Mouse (Mus musculus) right cerebral cortex, adult 18-20 months (tissue): Measurements from ENCODE around the gene Npepps.
"Not testable (repeated sequence)": the region's sequence is repeated elsewhere in the genome, so short reads cannot be mapped to it uniquely, and the experiment has no call there.

Experiments used
- DNase-seq: peaks from one replicate; pipeline ENCODE4 v3.0.0; 2022; ENCODE audit warnings: mixed read lengths

Npepps gene

DNA sequence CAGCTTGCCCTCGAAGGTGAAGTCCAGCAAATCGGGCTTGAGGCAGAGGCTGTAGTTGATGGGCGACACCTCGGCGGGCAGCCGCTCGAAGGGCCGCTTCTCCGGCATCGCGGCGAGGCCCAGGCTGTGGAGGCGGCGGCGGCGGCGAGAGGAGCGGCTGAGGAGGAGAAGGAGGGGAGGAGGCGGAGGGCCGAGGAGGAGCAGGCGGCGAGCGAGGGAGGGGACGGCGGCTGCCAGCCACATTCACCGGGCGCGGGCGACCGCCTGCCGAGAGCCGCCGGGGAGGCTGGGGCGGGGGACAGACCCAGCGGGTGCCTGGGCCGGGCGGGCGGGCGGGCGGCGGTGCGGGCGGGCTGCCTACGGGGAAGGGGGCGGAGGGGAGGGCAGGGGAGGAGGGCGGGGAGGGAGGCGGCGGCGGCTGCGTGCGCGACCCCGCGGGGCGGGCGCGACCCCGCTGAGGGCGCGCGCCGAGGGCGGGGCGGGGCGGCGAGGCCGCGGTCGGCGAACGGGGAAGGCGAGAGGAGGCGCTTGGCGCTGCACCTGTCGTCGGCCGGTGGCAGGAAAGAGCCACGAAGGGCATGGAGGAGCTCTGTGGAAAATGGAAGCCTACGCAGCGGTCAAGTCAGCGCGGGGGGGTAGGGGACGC lies at the start of gene Npepps:
Gene Npepps, minus strand, starts transcription at position 423 of the 646 bp plus-strand sequence.
- DNase-seq, result peak; percentile 74

DNA sequence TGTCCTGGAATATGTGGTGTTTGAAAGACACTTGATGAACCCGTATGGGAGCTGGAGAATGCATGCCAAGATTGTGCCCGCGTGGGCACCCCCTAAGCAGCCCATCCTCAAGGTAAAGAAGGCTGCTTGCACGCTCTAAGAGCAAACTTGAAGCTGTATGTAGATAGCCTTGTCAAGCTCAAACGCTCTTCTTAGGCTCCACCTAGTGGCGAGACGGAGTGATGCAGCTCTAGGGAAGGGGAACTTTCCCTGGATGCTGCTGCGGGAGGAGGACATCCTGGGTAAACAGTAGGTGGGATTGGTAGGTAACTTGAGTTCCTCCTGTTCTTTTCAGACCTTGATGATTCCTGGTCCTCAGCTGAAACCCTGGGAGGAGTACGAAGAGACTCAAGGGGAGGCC lies 47.7 kb upstream of the Npepps start:
- peak; percentile 53 for DNase-seq

DNA sequence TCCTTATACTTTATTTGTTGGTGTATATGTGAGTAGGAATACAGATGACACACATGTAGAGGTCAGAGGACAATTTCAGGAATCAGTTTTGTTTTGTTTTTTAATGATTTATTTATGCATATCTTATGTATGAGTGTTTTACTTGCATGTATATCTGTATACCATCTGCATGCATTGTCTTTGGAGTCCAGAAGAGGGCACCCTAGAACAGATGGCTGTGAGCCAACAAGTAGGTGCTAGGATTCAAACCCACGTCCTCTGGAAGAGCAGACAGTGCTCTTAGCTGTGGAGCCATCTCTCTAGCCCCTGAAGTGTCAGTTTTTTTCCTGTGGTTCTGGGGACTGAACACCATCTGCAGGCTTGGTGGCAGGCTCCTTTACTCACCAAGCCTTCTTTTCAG lies 44.8 kb upstream of the Npepps start:
- no peak for DNase-seq

DNA sequence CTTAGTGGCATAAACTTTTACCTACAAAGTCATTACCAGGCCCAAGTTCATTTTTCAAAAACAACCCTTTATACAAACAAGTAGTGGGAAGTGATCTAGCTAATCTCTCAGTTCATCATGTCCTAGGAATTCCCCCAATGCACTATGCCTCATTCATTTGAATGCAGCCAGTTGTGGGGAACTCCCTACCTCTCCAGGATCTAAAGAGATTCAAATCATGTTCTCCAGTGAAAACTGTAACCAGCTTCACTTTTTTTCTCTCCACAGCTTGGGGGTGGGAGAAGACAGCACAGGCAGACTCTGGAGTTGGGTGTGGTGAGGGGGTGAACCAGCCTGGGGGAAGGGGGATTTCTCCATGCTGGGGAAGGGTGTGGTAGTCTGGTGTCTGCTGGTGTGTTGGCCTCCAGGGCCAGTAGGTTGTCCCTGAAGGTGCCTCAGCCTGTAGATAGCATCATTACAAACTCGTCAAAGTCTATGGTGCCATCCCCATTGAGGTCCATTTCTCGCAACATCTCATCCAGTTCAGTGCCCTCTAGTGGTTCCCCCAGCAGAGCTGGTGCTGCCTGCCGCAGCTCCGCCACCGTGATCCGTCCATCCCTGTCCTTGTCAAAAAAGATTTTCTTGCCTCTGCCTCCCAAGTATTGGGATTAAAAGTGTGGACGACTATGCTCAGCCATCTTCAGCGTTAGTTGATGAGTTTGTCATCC lies 41.6 kb upstream of the Npepps start:
- DNase-seq, result not testable (repeated sequence)

DNA sequence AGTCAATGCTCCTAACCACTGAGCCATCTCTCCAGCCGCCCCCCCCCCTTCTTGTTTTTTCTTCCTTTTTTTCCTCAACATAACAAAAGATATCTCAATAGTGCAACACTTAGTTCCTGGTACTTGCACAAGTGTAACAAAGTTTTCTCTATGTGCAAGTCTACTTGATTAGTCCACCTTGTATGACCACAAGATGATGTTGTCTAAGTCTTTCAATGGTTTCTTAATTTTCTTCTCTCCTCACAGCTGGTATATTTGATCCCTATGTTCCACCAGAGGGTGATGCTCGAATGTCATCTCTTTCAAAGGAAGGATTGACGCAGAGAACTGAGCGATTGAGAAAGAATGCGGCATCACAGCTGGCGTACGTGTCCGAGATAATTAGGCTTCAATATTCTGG lies 40.8 kb upstream of the Npepps start:
- no peak for DNase-seq

DNA sequence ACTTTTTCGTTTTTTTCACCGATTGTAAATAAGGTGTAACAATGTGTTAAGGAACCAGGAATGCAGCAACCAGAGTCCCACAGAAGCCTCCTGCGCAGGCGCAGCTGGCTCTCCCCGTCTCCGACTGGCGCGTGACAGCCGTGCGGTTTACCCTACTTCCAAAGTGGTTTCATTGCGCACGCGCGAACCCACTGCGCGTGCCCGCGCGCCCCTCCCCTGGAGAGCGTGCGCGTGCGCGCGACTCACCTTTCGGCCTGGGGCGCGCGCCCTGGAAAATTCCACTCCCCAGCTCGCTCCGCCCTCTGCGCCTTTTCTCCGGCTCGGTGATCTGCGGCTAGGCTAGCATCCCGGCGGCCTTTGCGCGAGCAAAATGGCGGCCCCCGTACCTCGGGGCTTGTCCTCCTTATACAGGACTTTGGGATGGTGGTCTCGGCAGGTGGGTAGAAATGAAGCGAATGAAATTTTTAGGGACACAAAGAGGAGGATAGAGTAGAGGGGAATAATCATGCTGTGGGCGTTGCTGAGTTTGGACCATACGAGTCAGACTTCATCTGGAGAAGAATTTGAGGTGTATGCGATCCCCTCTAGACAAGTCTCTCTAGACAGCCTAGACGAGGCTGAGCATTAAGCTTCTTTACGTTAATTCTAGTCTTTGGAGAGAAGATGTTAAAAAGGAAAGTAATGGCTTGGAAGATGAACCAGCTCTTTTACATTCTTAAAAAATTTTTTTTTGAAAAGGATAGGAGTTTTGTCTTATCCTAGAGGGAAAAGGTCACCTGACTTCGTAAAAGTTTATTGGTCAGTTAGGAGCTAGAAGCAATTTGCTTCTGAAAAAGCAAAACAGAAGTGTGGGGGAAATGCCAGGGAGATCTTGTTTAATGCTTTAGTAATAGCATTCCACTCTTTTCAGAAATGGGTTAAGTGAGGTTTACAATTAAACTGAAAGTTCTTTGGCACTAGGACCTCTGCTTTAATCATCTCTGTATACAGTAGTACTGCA lies 35.4 kb upstream of the Npepps start, which contains the start of gene Mrpl45:
Gene Mrpl45, plus strand, starts transcription at position 213 of the 1,000 bp plus-strand sequence.
- DNase-seq, result peak; percentile 99

DNA sequence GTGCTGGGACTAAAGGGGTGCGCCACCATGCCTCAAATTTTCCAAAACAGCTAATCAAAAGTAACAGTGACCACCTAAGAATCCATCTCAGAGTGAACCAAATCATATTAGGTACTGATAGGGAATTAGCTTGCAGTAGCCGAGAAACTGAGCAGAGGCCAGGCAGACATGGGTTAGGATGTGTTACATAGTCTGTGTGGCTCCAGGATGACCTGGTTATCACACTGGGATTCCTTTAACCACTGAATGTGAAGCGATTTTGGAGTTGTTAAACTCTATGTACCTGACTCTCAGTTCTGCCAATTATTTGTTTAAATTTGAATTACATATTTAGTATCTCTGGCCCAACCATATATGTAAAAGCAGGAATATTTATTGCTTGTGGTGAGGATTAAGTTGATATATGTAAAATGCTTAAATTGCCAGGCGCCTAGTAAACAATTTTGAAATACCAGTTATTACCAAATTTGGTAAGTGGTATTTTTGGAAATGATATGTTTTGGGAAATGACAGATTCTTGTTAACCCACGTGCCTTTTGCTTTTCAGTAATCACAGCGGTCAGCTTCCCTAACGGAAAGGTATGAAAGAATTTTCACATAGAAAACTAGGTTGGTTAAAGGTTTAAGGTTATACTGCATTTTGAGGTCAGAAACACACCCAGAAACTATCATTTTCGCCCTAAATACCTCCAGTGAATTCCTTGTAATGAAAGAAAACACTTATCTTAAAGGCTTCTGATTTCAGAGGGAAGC lies 34.5 kb upstream of the Npepps start:
- DNase-seq, result no peak

DNA sequence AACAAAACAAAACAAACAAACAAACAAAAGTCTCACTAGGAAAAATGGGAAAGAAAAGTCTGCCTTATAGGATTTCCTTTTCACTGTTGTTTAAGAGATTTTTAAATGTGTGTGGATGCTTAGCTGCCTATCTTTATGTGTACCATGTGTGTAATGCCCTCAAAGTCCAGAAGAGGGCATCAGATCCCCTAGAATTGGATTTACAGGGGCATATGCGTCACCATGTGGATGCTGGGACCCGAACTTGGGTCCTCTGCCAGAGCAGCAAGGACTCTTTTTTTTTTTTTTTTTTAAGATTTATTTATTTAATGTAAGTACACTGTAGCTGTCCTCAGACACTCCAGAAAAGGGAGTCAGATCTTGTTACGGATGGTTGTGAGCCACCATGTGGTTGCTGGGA lies 33.7 kb upstream of the Npepps start:
- DNase-seq, result no peak

DNA sequence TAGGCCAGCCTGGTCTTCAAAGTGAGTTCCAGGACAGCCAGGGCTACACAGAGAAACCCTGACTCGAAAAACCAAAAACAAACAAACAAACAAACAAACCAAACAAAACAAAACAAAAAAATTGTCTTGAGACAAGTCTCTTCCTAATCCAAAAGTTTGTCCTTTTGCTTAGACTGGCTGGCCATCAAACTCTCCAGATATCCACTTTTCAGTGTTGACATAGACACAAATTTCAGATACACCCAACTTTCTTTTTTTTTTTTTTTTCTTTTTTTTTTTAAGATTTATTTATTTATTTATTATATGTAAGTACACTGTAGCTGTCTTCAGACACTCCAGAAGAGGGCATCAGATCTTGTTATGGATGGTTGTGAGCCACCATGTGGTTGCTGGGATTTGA lies 32.4 kb upstream of the Npepps start:
- DNase-seq, result not testable (repeated sequence)

DNA sequence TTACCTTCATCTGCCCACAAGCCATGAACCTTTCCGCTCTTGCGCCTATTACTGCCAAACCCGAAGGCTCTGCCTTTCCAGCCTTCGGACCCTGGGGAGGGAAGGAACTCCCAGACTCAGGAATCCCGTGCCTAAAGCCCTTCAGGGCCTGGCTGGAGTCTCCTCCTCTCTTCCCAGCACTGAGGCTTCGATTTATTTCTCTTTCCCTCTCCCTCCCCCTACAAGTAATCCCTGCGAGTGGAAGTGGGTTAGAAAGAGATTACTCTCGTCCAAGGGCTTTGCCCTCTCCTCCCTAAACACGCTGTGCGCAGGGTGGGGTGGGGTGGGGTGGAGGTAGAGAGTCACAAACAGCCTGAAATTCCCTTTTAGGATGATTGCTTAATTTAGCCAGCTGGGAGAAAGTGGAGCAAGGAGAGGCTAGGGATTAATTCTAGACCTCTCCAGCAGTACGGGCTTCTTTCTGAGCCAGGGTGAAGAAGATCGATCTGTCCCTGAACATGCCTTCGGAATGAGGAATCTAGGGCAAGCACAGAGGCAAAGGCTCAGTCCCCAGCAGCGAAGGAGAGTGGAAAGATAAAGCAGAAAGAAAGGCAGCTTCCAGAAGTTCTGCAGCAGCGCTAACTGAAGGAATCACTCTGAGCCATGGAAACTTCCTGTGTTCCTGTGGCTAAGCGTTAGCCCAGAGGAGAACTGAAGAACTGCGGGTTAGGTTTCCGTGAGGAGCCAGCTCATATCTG lies 30.6 kb upstream of the Npepps start:
- no peak for DNase-seq

DNA sequence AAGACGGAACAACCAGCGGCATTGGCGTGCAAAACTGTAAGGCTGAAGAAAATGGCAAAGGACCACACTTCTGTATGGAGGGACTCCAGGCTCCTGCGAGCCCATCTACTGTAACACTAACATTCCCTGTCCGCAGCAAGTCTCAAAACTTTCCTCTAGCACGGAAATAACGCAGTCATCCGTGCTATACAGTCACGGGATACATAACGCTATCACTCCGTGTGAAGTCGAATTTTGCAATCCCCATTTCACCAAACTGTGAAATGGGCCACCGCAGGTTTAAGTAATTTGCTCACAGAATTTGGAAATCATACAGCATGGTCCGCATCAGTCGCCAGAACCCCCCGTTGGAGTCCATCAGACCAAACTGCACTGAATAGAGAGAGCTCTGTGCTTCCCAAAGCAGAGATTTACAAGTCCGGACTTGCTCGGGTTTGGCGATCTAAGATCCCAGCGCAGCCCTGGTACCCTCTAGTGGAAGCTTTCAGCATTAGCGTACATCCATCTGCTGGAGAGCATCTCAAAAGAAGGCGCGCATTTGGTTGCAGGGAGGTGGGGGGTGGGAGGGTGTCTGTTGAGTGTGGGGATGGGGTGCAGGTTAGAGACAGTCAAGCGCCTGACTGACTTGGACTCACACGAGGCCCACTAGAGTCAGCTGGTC lies 29.6 kb upstream of the Npepps start:
- peak; percentile 82 for DNase-seq

DNA sequence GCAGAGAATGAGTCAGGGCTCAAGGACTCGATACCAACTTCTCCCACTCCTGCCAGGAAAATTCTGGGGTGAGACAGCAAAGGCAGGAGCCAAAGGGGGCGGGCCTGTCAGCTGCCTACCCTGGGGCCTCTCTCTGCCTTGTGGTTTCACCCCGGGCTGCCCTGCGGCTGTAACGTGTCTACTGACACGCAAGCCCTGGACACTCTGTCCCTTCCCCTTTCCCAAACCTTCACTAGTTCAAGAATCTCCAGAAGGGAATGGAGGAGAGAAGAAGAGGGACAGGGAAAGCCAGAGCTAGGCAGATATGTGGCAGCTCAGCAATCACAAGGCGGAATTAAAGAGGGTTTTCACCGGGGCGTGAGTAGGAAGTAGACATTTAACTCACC lies 29.0 kb upstream of the Npepps start:
- DNase-seq, result peak; percentile 62

DNA sequence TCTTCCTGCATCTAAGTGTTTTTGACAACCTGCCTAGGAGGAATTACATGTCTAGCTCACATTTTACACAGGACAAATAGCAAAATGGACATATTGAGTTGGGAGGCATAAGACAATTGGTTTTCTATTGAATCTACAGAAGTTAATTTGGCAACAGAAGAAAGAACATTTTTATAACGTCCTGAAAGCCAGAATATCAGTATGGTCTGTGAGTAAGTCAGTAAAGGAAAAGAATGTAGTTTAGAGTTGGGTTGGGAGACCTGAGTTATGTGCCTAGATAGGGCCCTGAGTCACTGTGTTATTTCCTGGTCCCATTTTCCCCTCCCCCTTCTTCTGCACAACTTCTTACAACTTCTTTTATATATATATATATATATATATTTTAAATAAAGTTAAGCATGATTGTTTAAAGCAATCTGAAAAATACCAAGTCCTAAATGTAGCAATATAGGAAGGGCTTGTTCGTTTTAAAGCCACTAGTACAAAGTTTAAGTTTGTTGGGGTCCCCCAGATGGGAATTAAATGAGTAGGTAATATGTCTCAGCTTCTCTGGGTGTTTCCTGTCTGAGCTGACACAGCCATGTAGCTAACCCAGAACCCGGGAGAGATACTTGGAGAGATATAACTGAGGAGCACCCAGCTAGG lies 28.5 kb upstream of the Npepps start:
- no peak for DNase-seq

DNA sequence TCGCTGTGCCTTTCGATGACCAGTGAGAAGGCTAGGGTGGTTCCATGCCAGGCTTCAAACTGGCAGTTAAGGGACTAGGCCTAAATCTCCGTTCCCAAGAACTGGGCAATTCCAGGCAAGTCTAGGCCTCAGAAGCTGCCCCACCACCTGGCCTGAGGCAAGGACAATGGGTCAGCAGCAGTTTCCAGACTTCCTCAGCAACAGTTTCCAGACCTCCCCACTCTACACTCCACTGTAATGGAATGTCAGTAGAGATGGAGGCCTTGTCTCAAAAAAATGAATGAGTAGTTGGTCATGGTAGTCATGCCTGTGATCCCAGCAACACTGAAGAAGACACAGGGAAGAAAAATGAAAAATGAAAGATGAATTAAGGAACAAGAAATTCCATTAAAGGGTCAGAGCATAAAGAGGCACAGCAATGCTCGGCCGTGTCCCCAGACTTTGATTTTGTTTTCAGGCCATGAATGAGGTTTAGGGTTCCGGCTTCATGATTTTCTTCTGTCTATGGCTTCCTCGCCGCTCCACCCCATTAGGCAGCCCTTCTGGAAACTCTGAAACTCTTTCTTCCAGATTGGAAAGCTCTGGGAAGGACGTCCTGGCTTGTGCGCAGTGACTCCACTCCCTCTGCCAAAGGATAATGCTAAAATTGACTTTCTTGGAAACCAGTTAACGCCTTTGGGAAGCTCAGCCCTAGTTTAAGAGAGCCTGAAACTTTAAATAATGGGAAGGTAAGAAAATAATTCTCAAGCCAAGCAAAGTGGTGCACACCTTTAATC lies 27.0 kb upstream of the Npepps start:
- DNase-seq, result no peak

DNA sequence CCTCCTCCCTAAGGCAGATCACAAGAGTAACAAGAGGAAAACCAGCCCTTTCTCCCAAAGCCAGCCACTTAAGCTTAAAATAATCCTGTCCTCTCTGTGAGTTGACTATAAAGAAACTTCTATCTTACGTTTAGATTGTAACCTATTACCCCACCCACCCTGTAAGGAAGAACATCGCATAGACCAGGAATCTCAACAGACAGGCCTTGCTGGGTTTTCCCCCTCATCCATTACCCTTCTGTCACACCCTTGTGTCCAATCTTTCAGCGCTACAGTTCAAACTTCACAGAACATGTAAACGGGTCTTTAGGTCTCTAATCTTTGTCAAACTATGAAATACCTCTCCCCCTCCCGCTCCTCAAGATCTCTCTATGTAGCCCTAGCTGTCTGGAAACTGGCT lies 24.2 kb upstream of the Npepps start:
- DNase-seq, result no peak

DNA sequence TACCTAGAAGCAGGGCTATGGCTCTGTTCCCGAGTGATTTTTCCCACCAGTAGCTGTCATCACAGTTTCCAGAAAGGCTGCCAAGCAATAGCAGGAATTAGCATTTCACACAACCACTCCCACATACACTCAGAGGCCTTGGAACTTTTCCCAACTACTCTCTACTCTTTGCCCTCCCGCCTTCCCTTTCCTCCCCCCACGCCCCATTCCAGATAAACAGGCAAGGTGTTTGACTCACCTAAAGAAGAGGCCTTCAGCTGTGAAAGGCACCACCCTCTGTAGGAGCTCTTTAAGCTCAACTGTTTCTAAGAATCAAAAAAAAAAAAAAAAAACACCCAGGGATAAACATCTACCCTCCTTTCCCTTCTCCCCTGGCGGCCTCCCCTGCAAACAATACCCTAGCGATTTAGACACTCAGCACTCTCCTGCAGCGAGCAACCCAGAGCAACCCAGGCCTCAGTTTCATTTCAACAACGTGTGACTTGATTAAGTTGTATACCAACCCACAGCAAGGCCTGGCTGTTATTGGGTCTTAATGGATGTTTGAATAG lies 21.9 kb upstream of the Npepps start:
- DNase-seq, result no peak

DNA sequence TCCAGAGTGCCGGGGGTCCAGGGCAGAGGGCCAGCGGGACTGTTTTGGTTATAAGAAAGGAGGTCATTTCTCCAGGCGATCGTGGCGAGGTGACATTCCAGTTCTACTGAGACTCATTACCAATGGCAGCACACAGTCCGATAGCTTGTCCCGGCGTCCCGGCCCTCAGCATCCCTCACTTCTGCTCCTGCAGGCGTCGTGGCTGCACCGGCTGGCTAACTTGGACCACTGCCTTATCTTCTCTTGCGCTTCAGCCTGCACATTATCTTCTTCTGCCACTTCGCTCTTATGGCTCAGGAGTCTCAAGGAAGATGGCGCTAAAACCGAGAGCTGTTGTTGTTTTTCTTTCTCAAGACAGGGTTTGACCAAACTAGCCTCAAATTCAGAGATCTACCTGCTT lies 21.0 kb upstream of the Npepps start:
- no peak for DNase-seq

DNA sequence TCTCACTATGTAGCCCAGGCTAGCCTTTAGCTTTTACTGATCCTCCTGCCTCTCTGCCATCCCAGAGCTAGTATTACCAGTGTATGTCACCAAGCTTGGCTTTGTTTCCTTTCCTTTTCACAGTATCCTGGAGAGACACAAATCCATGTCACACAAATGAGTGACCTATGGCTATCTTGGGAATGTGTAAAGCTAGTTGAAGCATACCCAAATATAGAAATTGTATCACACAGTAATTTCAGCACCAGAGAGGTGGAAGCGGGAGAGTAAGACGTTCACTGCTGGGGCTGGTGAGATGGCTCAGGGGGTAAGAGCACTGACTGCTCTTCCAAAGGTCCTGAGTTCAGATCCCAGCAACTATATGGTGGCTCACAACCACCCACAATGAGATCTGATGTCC lies 19.5 kb upstream of the Npepps start:
- no peak for DNase-seq

DNA sequence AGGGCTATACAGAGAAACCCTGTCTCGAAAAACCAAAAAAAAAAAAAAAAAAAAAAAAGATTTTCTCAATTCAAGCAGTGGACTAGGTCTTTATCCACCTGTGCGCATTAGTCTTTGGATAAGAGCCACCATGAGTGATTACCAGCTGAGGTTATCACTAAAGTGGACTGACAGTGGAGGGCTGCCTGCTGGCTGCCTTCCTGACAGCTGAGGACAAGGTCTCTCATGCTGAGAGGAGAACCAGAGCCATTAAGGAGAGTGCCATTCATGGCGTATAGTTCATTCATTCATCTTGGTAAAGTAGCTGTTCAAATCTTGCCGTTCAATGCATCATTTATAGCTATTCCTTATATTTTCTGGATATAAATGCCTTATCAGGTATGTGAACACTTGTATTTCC lies 16.1 kb upstream of the Npepps start:
- no peak for DNase-seq

DNA sequence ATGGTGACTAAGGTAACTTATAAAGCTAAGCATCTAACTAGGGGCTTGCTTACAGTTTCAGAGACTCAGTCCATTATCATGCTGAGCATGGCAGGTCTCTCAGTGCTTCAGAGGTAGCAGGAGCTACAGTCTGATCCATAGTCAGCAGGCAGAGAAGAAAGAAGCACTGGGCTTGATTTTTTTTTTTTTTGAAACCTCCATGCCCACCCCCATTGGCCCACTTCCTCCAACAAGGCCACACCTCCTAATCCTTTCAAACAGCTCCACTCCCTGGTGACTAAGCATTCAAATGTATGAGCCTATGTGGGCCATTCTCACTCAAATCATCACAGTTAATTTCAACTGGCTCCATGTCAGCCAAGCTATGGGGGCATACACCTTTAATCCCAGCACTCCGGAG lies 12.3 kb upstream of the Npepps start:
- DNase-seq, result no peak
